24 mouse cellular contexts compared by ENCODE assay signal in the genomic region with DNA sequence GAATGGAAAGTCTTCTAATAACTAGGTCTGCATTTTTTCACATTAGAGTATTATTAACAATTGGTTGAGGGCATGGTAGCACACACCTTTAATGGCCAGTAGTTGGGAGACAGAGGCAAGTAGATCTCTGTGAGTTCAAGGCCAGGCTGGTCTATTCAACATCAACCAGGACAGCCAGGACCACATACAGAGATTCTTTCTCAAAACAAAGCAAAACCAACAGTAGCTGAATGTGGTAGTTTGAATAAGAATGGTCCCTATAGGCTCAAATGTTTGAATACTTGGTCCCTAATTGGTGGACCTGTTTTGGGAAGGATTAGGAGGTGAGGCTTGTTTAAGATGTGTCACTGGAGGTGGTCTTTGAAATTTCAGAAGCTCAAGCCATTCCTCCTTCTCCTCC. TPM values are rescaled to one million over a fixed set of nuclear protein-coding genes. Genes with fewer than 3 reads are reported as not detected.
DNase-seq lines count a peak whose midpoint lies in the region; ATAC-seq lines count a peak whose summit lies in the region.
"Had no signal": no experiment of that assay in that cellular context is flagged by ENCODE, and none has a peak within 500 bp of the region (broad histone marks: within the 10 kb centered on the region; RNA-seq: fewer than 3 reads in every experiment).

No protein-coding gene starts in this region.

- H3K36me3 ChIP-seq in midbrain, embryonic 11.5 days (ENCODE audit: control insufficient read depth, insufficient read depth, low read length): no peaks in the 10 kb centered on the region
- H3K36me3 ChIP-seq in midbrain, embryonic 15.5 days (replicated peaks): no peaks in the 10 kb centered on the region
- H3K36me3 ChIP-seq in hindbrain, embryonic 13.5 days: no peaks in the 10 kb centered on the region
- H3K36me3 ChIP-seq: embryonic facial prominence, embryonic 10.5 days; embryonic facial prominence, embryonic 12.5 days; G1E had no signal

- H3K4me2 ChIP-seq in midbrain, embryonic 11.5 days: no peak overlapping the region
- H3K4me2 ChIP-seq in midbrain, embryonic 15.5 days: no peak overlapping the region
- no peak overlapping the region for H3K4me2 ChIP-seq in hindbrain, embryonic 13.5 days
- H3K4me2 ChIP-seq: embryonic facial prominence, embryonic 12.5 days; forebrain, embryonic 13.5 days; forebrain, embryonic 15.5 days had no signal

- H3K4me3 ChIP-seq in midbrain, embryonic 11.5 days (ENCODE audit: low read depth, low read length): no peak overlapping the region
- H3K4me3 ChIP-seq in midbrain, embryonic 15.5 days: no peak overlapping the region
- H3K4me3 ChIP-seq in hindbrain, embryonic 13.5 days: no peak overlapping the region
- H3K4me3 ChIP-seq: embryonic facial prominence, embryonic 10.5 days; embryonic facial prominence, embryonic 12.5 days; forebrain, embryonic 13.5 days; forebrain, embryonic 15.5 days had no signal

- H3K4me1 ChIP-seq in midbrain, embryonic 11.5 days (ENCODE audit: control insufficient read depth, insufficient read depth, low read length): no peaks in the 10 kb centered on the region
- no peaks in the 10 kb centered on the region for H3K4me1 ChIP-seq in midbrain, embryonic 15.5 days
- H3K4me1 ChIP-seq in hindbrain, embryonic 13.5 days (replicated peaks): no peaks in the 10 kb centered on the region
- H3K4me1 ChIP-seq: embryonic facial prominence, embryonic 12.5 days had no signal

- no peak overlapping the region for H3K9ac ChIP-seq in midbrain, embryonic 11.5 days (ENCODE audit: low read length)
- no peak overlapping the region for H3K9ac ChIP-seq in midbrain, embryonic 15.5 days
- H3K9ac ChIP-seq in hindbrain, embryonic 13.5 days: no peak overlapping the region
- H3K9ac ChIP-seq: embryonic facial prominence, embryonic 12.5 days; forebrain, embryonic 13.5 days; forebrain, embryonic 15.5 days; forebrain, postnatal 0 days had no signal

- no peak for ATAC-seq in midbrain, embryonic 11.5 days (ENCODE audit: low FRiP score)
- no peak for ATAC-seq in midbrain, embryonic 15.5 days (replicated peaks)
- ATAC-seq in hindbrain, embryonic 13.5 days (ENCODE audit: low FRiP score): no peak
- ATAC-seq: activated CD4-positive, CD25-positive, alpha-beta regulatory T cell, adult 4 months; CD4-positive, CD25-positive, alpha-beta regulatory T cell, adult 4 months; forebrain, embryonic 13.5 days; forebrain, embryonic 15.5 days; forebrain, postnatal 0 days; Patski had no signal

- DNase-seq in midbrain, embryonic 11.5 days (ENCODE audit: low spot score, missing footprints): peak; percentile 17
- DNase-seq in R1 (ENCODE audit: low read depth, low spot score): peak; percentile 41
- DNase-seq in spleen, postnatal 4 days (ENCODE audit: low spot score in 2 of 2): no peak
- DNase-seq: adrenal gland, adult 8-10 months; adrenal gland, postnatal 14 days; adrenal gland, postnatal 36 days; B cell, adult 2 months; cerebellum, adult 11-12 months; cerebellum, adult 2 months; cerebellum, adult 9-10 months; cerebellum, postnatal 10 days; cerebellum, postnatal 25 days; forebrain, postnatal 0 days had no signal

- no peak overlapping the region for H3K27ac ChIP-seq in midbrain, embryonic 11.5 days (ENCODE audit: low read depth, low read length)
- no peak overlapping the region for H3K27ac ChIP-seq in midbrain, embryonic 15.5 days
- no peak overlapping the region for H3K27ac ChIP-seq in hindbrain, embryonic 13.5 days
- H3K27ac ChIP-seq: embryonic facial prominence, embryonic 10.5 days; embryonic facial prominence, embryonic 12.5 days; forebrain, embryonic 13.5 days; forebrain, embryonic 15.5 days had no signal

- no peaks in the 10 kb centered on the region for H3K27me3 ChIP-seq in midbrain, embryonic 11.5 days (ENCODE audit: control insufficient read depth, insufficient read depth, low read length)
- no peaks in the 10 kb centered on the region for H3K27me3 ChIP-seq in midbrain, embryonic 15.5 days (replicated peaks)
- no peaks in the 10 kb centered on the region for H3K27me3 ChIP-seq in hindbrain, embryonic 13.5 days
- H3K27me3 ChIP-seq: CH12.LX; embryonic facial prominence, embryonic 12.5 days; forebrain, embryonic 13.5 days; forebrain, embryonic 15.5 days had no signal

- no peaks in the 10 kb centered on the region for H3K9me3 ChIP-seq in midbrain, embryonic 11.5 days (ENCODE audit: control insufficient read depth, low read length)
- no peaks in the 10 kb centered on the region for H3K9me3 ChIP-seq in midbrain, embryonic 15.5 days
- H3K9me3 ChIP-seq in hindbrain, embryonic 13.5 days: no peaks in the 10 kb centered on the region
- H3K9me3 ChIP-seq: embryonic facial prominence, embryonic 10.5 days; embryonic facial prominence, embryonic 12.5 days; forebrain, embryonic 13.5 days; forebrain, embryonic 15.5 days; G1E had no signal

RNA-seq across cellular contexts. Expression of gene Dlx6, which starts 37.8 kb away (rescaled TPM):
- 0.33 and 0.81 TPM in 2 replicates for polyA plus RNA-seq in midbrain, embryonic 11.5 days (2014; fragmentation: Nextera tagmentation; extraction: Ambion mirVana)
- 2.4 and 3.6 TPM in 2 replicates for polyA plus RNA-seq in midbrain, embryonic 15.5 days (2015; fragmentation: Nextera tagmentation; extraction: Ambion mirVana)
- polyA plus RNA-seq in hindbrain, embryonic 13.5 days (2015; fragmentation: Nextera tagmentation; extraction: Ambion mirVana): 0.18 TPM in 1 of 2 replicates, not detected in the other
- polyA plus RNA-seq: activated CD4-positive, CD25-positive, alpha-beta regulatory T cell, adult 4 months; CD4-positive, CD25-positive, alpha-beta regulatory T cell, adult 4 months; cerebellum, adult 2 months; G1E had no signal

RNA-seq across cellular contexts. Expression of gene Dlx5, which starts 56.6 kb away (rescaled TPM):
- 5.2 and 7.7 TPM in 2 replicates for polyA plus RNA-seq in midbrain, embryonic 11.5 days (2014; fragmentation: Nextera tagmentation; extraction: Ambion mirVana)
- 14.8 and 19.0 TPM in 2 replicates for polyA plus RNA-seq in midbrain, embryonic 15.5 days (2015; fragmentation: Nextera tagmentation; extraction: Ambion mirVana)
- polyA plus RNA-seq in hindbrain, embryonic 13.5 days (2015; fragmentation: Nextera tagmentation; extraction: Ambion mirVana): 1.3 and 1.9 TPM in 2 replicates
- polyA plus RNA-seq: activated CD4-positive, CD25-positive, alpha-beta regulatory T cell, adult 4 months; CD4-positive, CD25-positive, alpha-beta regulatory T cell, adult 4 months; cerebellum, adult 2 months; G1E had no signal

Comparison
In these comparisons a context has a peak if more than half of its experiments do, and no peak if none do; other contexts are left out.
1. DNase-seq: peak in midbrain, embryonic 11.5 days (single experiment) and R1 (single experiment); none in spleen, postnatal 4 days (0 of 2).